Mouse (Mus musculus) liver, embryonic 16.5 days (tissue): ENCODE data around the gene Kif1a. TPM values are rescaled to one million over a fixed set of nuclear protein-coding genes. Genes with fewer than 3 reads are reported as not detected.

Source experiments
- ATAC-seq: fragments of 200-750 bp; cut with Nextera tagmentation; 2 replicates; pipeline ENCODE4 v1.8.0; 2017; ENCODE audit warnings: low read depth, mild to moderate bottlenecking, moderate number of reproducible peaks, moderate library complexity
- H3K27ac ChIP-seq: fragments of 300-500 bp; sonication (generic); 2 replicates; pipeline ENCODE4 v1.5.1; 2014; ENCODE audit warnings: mild to moderate bottlenecking, low read length
- H3K27me3 ChIP-seq: fragments of 300-500 bp; sonication (generic); 2 replicates; pipeline ENCODE4 v1.6.1; 2014; ENCODE audit warnings: low read depth, low read length, mixed read lengths; ENCODE audit not compliant: control insufficient read depth, insufficient read depth
- H3K36me3 ChIP-seq: fragments of 300-500 bp; sonication (generic); 2 replicates; pipeline ENCODE4 v1.6.1; 2014; ENCODE audit warnings: mild to moderate bottlenecking; ENCODE audit not compliant: control insufficient read depth, insufficient read depth
- H3K4me1 ChIP-seq: fragments of 300-500 bp; sonication (generic); 2 replicates; pipeline ENCODE4 v1.6.1; 2014; ENCODE audit warnings: low read depth, low read length, mixed read lengths; ENCODE audit not compliant: control insufficient read depth
- H3K4me2 ChIP-seq: fragments of 300-500 bp; sonication (generic); 2 replicates; pipeline ENCODE4 v1.6.1; 2014; ENCODE audit warnings: low read depth, low read length, mixed read lengths
- H3K4me3 ChIP-seq: fragments of 300-500 bp; sonication (generic); 2 replicates; pipeline ENCODE4 v1.5.1; 2014; ENCODE audit warnings: low read depth, mild to moderate bottlenecking, low read length
- H3K9ac ChIP-seq: fragments of 300-500 bp; sonication (generic); 2 replicates; pipeline ENCODE4 v1.6.1; 2014; ENCODE audit warnings: low read depth, low read length
- H3K9me3 ChIP-seq: fragments of 300-500 bp; sonication (generic); replicated peaks from 2 replicates; pipeline ENCODE4 v1.6.1; 2016; ENCODE audit warnings: low read length; ENCODE audit not compliant: control insufficient read depth
- WGBS: fragments of 180-500 bp; shearing (Covaris S2); extraction: QIAGEN DNeasy Blood & Tissue Kit; methylation state at CpG from one replicate; pipeline ENCODE4 v1.1.7; 2014; ENCODE audit not compliant: insufficient replicate concordance; 5-methylcytosine and 5-hydroxymethylcytosine counted together
- polyA plus RNA-seq: library from polyadenylated mRNA; unstranded; fragments of >200 nt; fragmentation: Nextera tagmentation; extraction: Ambion mirVana; gene quantifications from 2 replicates; pipeline ENCODE4 v1.2.1, GENCODE M21; 2015

Kif1a gene
- polyA plus RNA-seq, 1 experiment from 2014 or later = 0.19 TPM

GRCm38 (mm10) chr1:93051124-93051833 is 50.5 kb downstream of the Kif1a start:
- Histone ChIP-seq H3K9ac (no peak overlapping the region), H3K4me1 (no peaks in the 10 kb centered on the region; the same call in 1 of the 2 replicates), H3K27ac (no peak overlapping the region), H3K27me3 (no peaks in the 10 kb centered on the region), H3K36me3 (no peaks in the 10 kb centered on the region), H3K9me3 (no peaks in the 10 kb centered on the region), H3K4me3 (no peak overlapping the region), H3K4me2 (no peak overlapping the region)
- 60% methylated on average over 20 of the region's 23 CpGs for WGBS
- ATAC-seq = no peak

GRCm38 (mm10) chr1:93050071-93050470 is 51.7 kb downstream of the Kif1a start:
- H3K9ac ChIP-seq = no peak overlapping the region
- H3K27me3 ChIP-seq = no peaks in the 10 kb centered on the region
- no peaks in the 10 kb centered on the region; the same call in 1 of the 2 replicates for H3K4me1 ChIP-seq
- no peak overlapping the region for H3K4me2 ChIP-seq
- WGBS = 78% methylated on average over 3 of the region's 3 CpGs
- H3K4me3 ChIP-seq = no peak overlapping the region
- ATAC-seq = no peak
- no peaks in the 10 kb centered on the region for H3K36me3 ChIP-seq
- H3K27ac ChIP-seq = no peak overlapping the region
- H3K9me3 ChIP-seq = no peaks in the 10 kb centered on the region

GRCm38 (mm10) chr1:93046153-93046789 is 55.5 kb downstream of the Kif1a start:
- no peak overlapping the region for H3K9ac ChIP-seq
- no peak overlapping the region for H3K27ac ChIP-seq
- H3K27me3 ChIP-seq = no peaks in the 10 kb centered on the region
- no peak overlapping the region for H3K4me3 ChIP-seq
- 43% methylated on average over 10 of the region's 10 CpGs for WGBS
- no peak overlapping the region for H3K4me2 ChIP-seq
- no peaks in the 10 kb centered on the region; the same call in 1 of the 2 replicates for H3K4me1 ChIP-seq
- no peaks in the 10 kb centered on the region for H3K36me3 ChIP-seq
- peak; percentile 79 for ATAC-seq
- H3K9me3 ChIP-seq = no peaks in the 10 kb centered on the region

GRCm38 (mm10) chr1:93035981-93036380 is 65.8 kb downstream of the Kif1a start:
- no peaks in the 10 kb centered on the region for H3K27me3 ChIP-seq
- H3K4me1 ChIP-seq = peaks cover 12% of the 10 kb centered on the region
- 50% methylated on average over 4 of the region's 4 CpGs for WGBS
- H3K36me3 ChIP-seq = no peaks in the 10 kb centered on the region
- H3K27ac ChIP-seq = no peak overlapping the region
- ATAC-seq = no peak
- no peaks in the 10 kb centered on the region for H3K9me3 ChIP-seq
- H3K9ac ChIP-seq = no peak overlapping the region
- no peak overlapping the region for H3K4me2 ChIP-seq
- no peak overlapping the region for H3K4me3 ChIP-seq

GRCm38 (mm10) chr1:93033989-93034388 is 67.8 kb downstream of the Kif1a start:
- H3K36me3 ChIP-seq = no peaks in the 10 kb centered on the region
- H3K27ac ChIP-seq = no peak overlapping the region
- H3K9me3 ChIP-seq = no peaks in the 10 kb centered on the region
- no peaks in the 10 kb centered on the region for H3K27me3 ChIP-seq
- peak overlapping the region; percentile 10; the same call in 1 of the 2 replicates for H3K4me2 ChIP-seq
- no peak overlapping the region for H3K4me3 ChIP-seq
- ATAC-seq = peak; percentile 84
- H3K9ac ChIP-seq = no peak overlapping the region
- 25% methylated on average over 8 of the region's 8 CpGs for WGBS
- H3K4me1 ChIP-seq = peaks cover 12% of the 10 kb centered on the region

GRCm38 (mm10) chr1:93031199-93031598 is 70.6 kb downstream of the Kif1a start:
- H3K4me3 ChIP-seq = no peak overlapping the region
- no peak overlapping the region for H3K9ac ChIP-seq
- 46% methylated on average over 3 of the region's 3 CpGs for WGBS
- no peaks in the 10 kb centered on the region for H3K27me3 ChIP-seq
- H3K36me3 ChIP-seq = no peaks in the 10 kb centered on the region
- H3K27ac ChIP-seq = no peak overlapping the region
- peaks cover 12% of the 10 kb centered on the region for H3K4me1 ChIP-seq
- H3K9me3 ChIP-seq = no peaks in the 10 kb centered on the region
- no peak for ATAC-seq
- no peak overlapping the region for H3K4me2 ChIP-seq

- no peaks in the 10 kb centered on the region for H3K27me3 ChIP-seq
- peaks cover 12% of the 10 kb centered on the region for H3K4me1 ChIP-seq
- H3K27ac ChIP-seq = no peak overlapping the region
- H3K4me3 ChIP-seq = no peak overlapping the region
- ATAC-seq = no peak
- no peak overlapping the region for H3K4me2 ChIP-seq
- H3K9ac ChIP-seq = no peak overlapping the region
- no peaks in the 10 kb centered on the region for H3K36me3 ChIP-seq
- no peaks in the 10 kb centered on the region for H3K9me3 ChIP-seq
- 51% methylated on average over 2 of the region's 2 CpGs for WGBS
These were observed 71.7 kb downstream of the Kif1a start for GRCm38 (mm10) chr1:93030060-93030459.

GRCm38 (mm10) chr1:93029387-93029786 is 72.4 kb downstream of the Kif1a start:
- Histone ChIP-seq H3K27ac (no peak overlapping the region), H3K27me3 (no peaks in the 10 kb centered on the region), H3K4me2 (no peak overlapping the region), H3K9me3 (no peaks in the 10 kb centered on the region), H3K36me3 (no peaks in the 10 kb centered on the region), H3K9ac (no peak overlapping the region), H3K4me1 (peaks cover 8% of the 10 kb centered on the region), H3K4me3 (no peak overlapping the region)
- ATAC-seq = no peak; the same call in 1 of the 2 replicates
- 68% methylated on average over 10 of the region's 10 CpGs for WGBS

GRCm38 (mm10) chr1:93026600-93026999 is 75.2 kb downstream of the Kif1a start:
- 53% methylated on average over 8 of the region's 8 CpGs for WGBS
- H3K4me1 ChIP-seq = no peaks in the 10 kb centered on the region
- no peaks in the 10 kb centered on the region for H3K9me3 ChIP-seq
- H3K4me2 ChIP-seq = no peak overlapping the region
- no peaks in the 10 kb centered on the region for H3K27me3 ChIP-seq
- H3K36me3 ChIP-seq = no peaks in the 10 kb centered on the region
- no peak overlapping the region for H3K27ac ChIP-seq
- ATAC-seq = no peak
- no peak overlapping the region for H3K9ac ChIP-seq
- no peak overlapping the region for H3K4me3 ChIP-seq
